In the genomic region with DNA sequence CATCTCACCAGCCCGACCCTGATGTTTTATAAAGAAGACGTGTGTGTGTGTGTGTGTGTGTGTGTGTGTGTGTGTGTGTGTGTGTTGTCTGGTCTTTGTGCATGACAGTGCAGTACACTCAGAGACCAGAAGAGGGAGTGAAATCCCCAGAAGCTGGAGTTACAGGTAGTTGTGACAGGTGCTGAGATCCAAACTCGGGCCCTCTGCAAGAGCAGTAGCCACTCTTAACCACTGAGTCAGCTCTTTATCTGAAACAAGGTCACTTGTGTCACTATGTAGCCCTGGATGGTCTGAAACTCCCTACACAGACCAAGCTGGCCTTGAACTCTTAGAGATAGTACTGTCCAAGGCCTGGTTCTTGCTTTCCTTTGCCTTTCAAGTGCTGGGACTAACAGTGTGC, we compare ENCODE assay signal across 14 mouse cellular contexts. TPM values are rescaled to one million over a fixed set of nuclear protein-coding genes. Genes with fewer than 3 reads are reported as not detected.
DNase-seq lines count a peak whose midpoint lies in the region; ATAC-seq lines count a peak whose summit lies in the region.
"Had no signal": no experiment of that assay in that cellular context is flagged by ENCODE, and none has a peak within 500 bp of the region (broad histone marks: within the 10 kb centered on the region; RNA-seq: fewer than 3 reads in every experiment).

No protein-coding gene starts in this region.

- no peak overlapping the region for H3K4me2 ChIP-seq in intestine, embryonic 14.5 days (ENCODE audit: low read length)
- no peak overlapping the region for H3K4me2 ChIP-seq in intestine, embryonic 15.5 days (replicated peaks)
- H3K4me2 ChIP-seq: lung, embryonic 15.5 days; midbrain, embryonic 12.5 days had no signal

- peaks cover 43% of the 10 kb centered on the region for H3K36me3 ChIP-seq in intestine, embryonic 14.5 days (ENCODE audit: control insufficient read depth, insufficient read depth, low read length)
- H3K36me3 ChIP-seq in intestine, embryonic 15.5 days, result peaks cover 13% of the 10 kb centered on the region; the same call in 1 of the 2 replicates
- peaks cover 82% of the 10 kb centered on the region for H3K36me3 ChIP-seq in megakaryocyte, embryonic 14.5 days (replicated peaks; ENCODE audit: low read length)

- no peak overlapping the region for H3K4me3 ChIP-seq in intestine, embryonic 14.5 days (ENCODE audit: low read depth, low read length)
- H3K4me3 ChIP-seq in intestine, embryonic 15.5 days (replicated peaks), result no peak overlapping the region
- H3K4me3 ChIP-seq in megakaryocyte, embryonic 14.5 days (replicated peaks), result peak overlapping the region; percentile 50
- H3K4me3 ChIP-seq: lung, embryonic 15.5 days; midbrain, embryonic 12.5 days had no signal

- no peak for ATAC-seq in CD4-positive, CD25-positive, alpha-beta regulatory T cell, adult 4 months
- no peak for ATAC-seq in intestine, embryonic 14.5 days (replicated peaks; ENCODE audit: low FRiP score, low TSS enrichment, low read depth)
- ATAC-seq in intestine, embryonic 15.5 days, result no peak
- ATAC-seq in megakaryocyte, adult 5-6 weeks (ENCODE audit: poor library complexity, severe bottlenecking), result no peak
- no peak for ATAC-seq in erythroblast, adult 5-6 weeks (replicated peaks; ENCODE audit: low FRiP score, poor library complexity, severe bottlenecking)

- 89% methylated on average over 3 of the region's 3 CpGs for WGBS in intestine, embryonic 14.5 days
- WGBS in intestine, embryonic 15.5 days, result 96% methylated on average over 3 of the region's 3 CpGs

- no peaks in the 10 kb centered on the region for H3K9me3 ChIP-seq in intestine, embryonic 14.5 days (ENCODE audit: control insufficient read depth, low read length)
- no peaks in the 10 kb centered on the region for H3K9me3 ChIP-seq in intestine, embryonic 15.5 days
- no peaks in the 10 kb centered on the region for H3K9me3 ChIP-seq in megakaryocyte, embryonic 14.5 days
- H3K9me3 ChIP-seq: lung, embryonic 15.5 days; midbrain, embryonic 12.5 days had no signal

- H3K27me3 ChIP-seq in intestine, embryonic 14.5 days (replicated peaks; ENCODE audit: control insufficient read depth, insufficient read depth, low read length), result no peaks in the 10 kb centered on the region
- H3K27me3 ChIP-seq in intestine, embryonic 15.5 days (replicated peaks), result no peaks in the 10 kb centered on the region
- H3K27me3 ChIP-seq in megakaryocyte, embryonic 14.5 days (replicated peaks), result no peaks in the 10 kb centered on the region
- H3K27me3 ChIP-seq: lung, embryonic 15.5 days had no signal

- H3K4me1 ChIP-seq in intestine, embryonic 14.5 days (replicated peaks; ENCODE audit: control insufficient read depth, insufficient read depth, low read length), result peaks cover 42% of the 10 kb centered on the region
- peaks cover 40% of the 10 kb centered on the region for H3K4me1 ChIP-seq in intestine, embryonic 15.5 days (replicated peaks)
- H3K4me1 ChIP-seq in megakaryocyte, embryonic 14.5 days, result peaks cover 90% of the 10 kb centered on the region

- no peak overlapping the region for H3K9ac ChIP-seq in intestine, embryonic 14.5 days (ENCODE audit: low read length)
- no peak overlapping the region for H3K9ac ChIP-seq in intestine, embryonic 15.5 days
- H3K9ac ChIP-seq: lung, embryonic 15.5 days; midbrain, embryonic 12.5 days had no signal

- peak; percentile 54 for DNase-seq in CD4-positive, CD25-positive, alpha-beta regulatory T cell, adult 2 months (ENCODE audit: low read depth, low spot score)
- DNase-seq in intestine, embryonic 14.5 days (ENCODE audit: low spot score), result no peak
- DNase-seq in MN1 (ENCODE audit: low spot score), result no peak
- DNase-seq: adrenal gland, adult 2 months; cerebellum, postnatal 14 days; kidney, adult 8-10 months had no signal

- H3K27ac ChIP-seq in intestine, embryonic 14.5 days (ENCODE audit: low read depth), result peak overlapping the region; percentile 51
- H3K27ac ChIP-seq in intestine, embryonic 15.5 days, result no peak overlapping the region
- H3K27ac ChIP-seq: midbrain, embryonic 12.5 days had no signal

RNA-seq across cellular contexts. Expression of a gene that starts 21.6 kb away (rescaled TPM):
- polyA plus RNA-seq in CD4-positive, CD25-positive, alpha-beta regulatory T cell, adult 4 months (2017; shearing (Covaris generic)), result under 1 TPM in 1 of 2 experiments, not detected in 1; 0.81 TPM
- 4.1 and 4.4 TPM in 2 replicates for polyA plus RNA-seq in intestine, embryonic 14.5 days (2014; fragmentation: Nextera tagmentation; extraction: Ambion mirVana)
- 2.5 and 2.9 TPM in 2 replicates for polyA plus RNA-seq in intestine, embryonic 15.5 days (2015; fragmentation: Nextera tagmentation; extraction: Ambion mirVana)
- 0.87 TPM in 1 of 2 replicates, not detected in the other for polyA plus RNA-seq in megakaryocyte, embryonic 14.5 days (2012; ENCODE audit: insufficient read depth, low replicate concordance)
- total RNA-seq in megakaryocyte, adult 5-6 weeks (2015), result not detected in 2 replicates
- total RNA-seq in megakaryocyte, adult 5-6 weeks (2017), result not detected in 2 replicates
- total RNA-seq in erythroblast, adult 5-6 weeks (2015; ENCODE audit: low replicate concordance), result not detected in 2 replicates
- total RNA-seq in erythroblast, adult 5-6 weeks (2017; ENCODE audit: low replicate concordance), result not detected in 2 replicates
- total RNA-seq: hematopoietic stem cell, adult 5-6 weeks had no signal

RNA-seq across cellular contexts. Expression of a gene that starts 30.2 kb away (rescaled TPM):
- 1 to 10 TPM; 3.3 to 4.3 TPM for polyA plus RNA-seq in CD4-positive, CD25-positive, alpha-beta regulatory T cell, adult 4 months (2017; shearing (Covaris generic))
- 10.9 and 11.5 TPM in 2 replicates for polyA plus RNA-seq in intestine, embryonic 14.5 days (2014; fragmentation: Nextera tagmentation; extraction: Ambion mirVana)
- 9.0 TPM in 2 replicates for polyA plus RNA-seq in intestine, embryonic 15.5 days (2015; fragmentation: Nextera tagmentation; extraction: Ambion mirVana)
- 14.1 and 16.0 TPM in 2 replicates for polyA plus RNA-seq in megakaryocyte, embryonic 14.5 days (2012; ENCODE audit: insufficient read depth, low replicate concordance)
- 6.2 and 6.5 TPM in 2 replicates for total RNA-seq in megakaryocyte, adult 5-6 weeks (2015)
- 8.9 and 9.4 TPM in 2 replicates for total RNA-seq in megakaryocyte, adult 5-6 weeks (2017)
- total RNA-seq in erythroblast, adult 5-6 weeks (2015; ENCODE audit: low replicate concordance), result 3.1 and 3.5 TPM in 2 replicates
- total RNA-seq in erythroblast, adult 5-6 weeks (2017; ENCODE audit: low replicate concordance), result 6.3 and 7.4 TPM in 2 replicates

RNA-seq across cellular contexts. Expression of a gene that starts 42.9 kb away (rescaled TPM):
- polyA plus RNA-seq in CD4-positive, CD25-positive, alpha-beta regulatory T cell, adult 4 months (2017; shearing (Covaris generic)), result 100 to 1,000 TPM; 365 to 370 TPM
- 377 and 380 TPM in 2 replicates for polyA plus RNA-seq in intestine, embryonic 14.5 days (2014; fragmentation: Nextera tagmentation; extraction: Ambion mirVana)
- polyA plus RNA-seq in intestine, embryonic 15.5 days (2015; fragmentation: Nextera tagmentation; extraction: Ambion mirVana), result 292 and 312 TPM in 2 replicates
- polyA plus RNA-seq in megakaryocyte, embryonic 14.5 days (2012; ENCODE audit: insufficient read depth, low replicate concordance), result 80.4 and 326 TPM in 2 replicates
- total RNA-seq in megakaryocyte, adult 5-6 weeks (2015), result 169 and 188 TPM in 2 replicates
- 99.7 and 113 TPM in 2 replicates for total RNA-seq in megakaryocyte, adult 5-6 weeks (2017)
- total RNA-seq in erythroblast, adult 5-6 weeks (2015; ENCODE audit: low replicate concordance), result 53.7 and 79.2 TPM in 2 replicates
- total RNA-seq in erythroblast, adult 5-6 weeks (2017; ENCODE audit: low replicate concordance), result 25.5 and 34.4 TPM in 2 replicates

RNA-seq across cellular contexts. Expression of a gene that starts 50.5 kb away (rescaled TPM):
- 1 to 10 TPM; 7.2 to 9.5 TPM for polyA plus RNA-seq in CD4-positive, CD25-positive, alpha-beta regulatory T cell, adult 4 months (2017; shearing (Covaris generic))
- 79.7 and 90.6 TPM in 2 replicates for polyA plus RNA-seq in intestine, embryonic 14.5 days (2014; fragmentation: Nextera tagmentation; extraction: Ambion mirVana)
- 72.4 and 77.5 TPM in 2 replicates for polyA plus RNA-seq in intestine, embryonic 15.5 days (2015; fragmentation: Nextera tagmentation; extraction: Ambion mirVana)
- polyA plus RNA-seq in megakaryocyte, embryonic 14.5 days (2012; ENCODE audit: insufficient read depth, low replicate concordance), result 106 and 208 TPM in 2 replicates
- total RNA-seq in megakaryocyte, adult 5-6 weeks (2015), result 11.6 and 13.5 TPM in 2 replicates
- 4.0 and 4.9 TPM in 2 replicates for total RNA-seq in megakaryocyte, adult 5-6 weeks (2017)
- 2.3 and 2.5 TPM in 2 replicates for total RNA-seq in erythroblast, adult 5-6 weeks (2015; ENCODE audit: low replicate concordance)
- total RNA-seq in erythroblast, adult 5-6 weeks (2017; ENCODE audit: low replicate concordance), result 1.8 and 4.7 TPM in 2 replicates

RNA-seq across cellular contexts. Expression of a gene that starts 58.8 kb away (rescaled TPM):
- polyA plus RNA-seq in CD4-positive, CD25-positive, alpha-beta regulatory T cell, adult 4 months (2017; shearing (Covaris generic)), result 1 to 10 TPM; 1.1 to 3.2 TPM
- polyA plus RNA-seq in intestine, embryonic 14.5 days (2014; fragmentation: Nextera tagmentation; extraction: Ambion mirVana), result 0.48 and 0.92 TPM in 2 replicates
- polyA plus RNA-seq in intestine, embryonic 15.5 days (2015; fragmentation: Nextera tagmentation; extraction: Ambion mirVana), result 0.65 and 0.93 TPM in 2 replicates
- 0.72 TPM in 1 of 2 replicates, not detected in the other for polyA plus RNA-seq in megakaryocyte, embryonic 14.5 days (2012; ENCODE audit: insufficient read depth, low replicate concordance)
- total RNA-seq in megakaryocyte, adult 5-6 weeks (2015), result 0.07 and 0.09 TPM in 2 replicates
- total RNA-seq in megakaryocyte, adult 5-6 weeks (2017), result 0.37 and 1.8 TPM in 2 replicates
- total RNA-seq in erythroblast, adult 5-6 weeks (2015; ENCODE audit: low replicate concordance), result not detected in 2 replicates
- total RNA-seq in erythroblast, adult 5-6 weeks (2017; ENCODE audit: low replicate concordance), result 0.43 TPM in 1 of 2 replicates, not detected in the other
